Mouse (Mus musculus) small intestine, adult 2 months (tissue): ENCODE results near the gene Cfap299.

Experiments used
- CTCF ChIP-seq: fragments of 200-500 bp; IDR thresholded peaks from 2 replicates; pipeline ENCODE4 v1.5.1; 2012; ENCODE audit warnings: low read depth, mild to moderate bottlenecking, control low read depth, inconsistent platforms, low read length, moderate library complexity, mixed read lengths; ENCODE audit not compliant: insufficient replicate concordance, insufficient read length; ENCODE audit errors: extremely low read depth
- POLR2A ChIP-seq: fragments of 200-500 bp; IDR thresholded peaks from 2 replicates; pipeline ENCODE4 v1.6.1; 2012; ENCODE audit warnings: low read depth, mild to moderate bottlenecking, control low read depth, inconsistent platforms, low read length, moderate library complexity

- TF ChIP-seq CTCF (no peak), POLR2A (no peak)
Measured at GRCm38 (mm10) chr5:98380360-98380759, 51.3 kb downstream of the Cfap299 start.
